Mouse (Mus musculus): ENCODE results near the gene Epop. TPM values are rescaled to one million over a fixed set of nuclear protein-coding genes. Genes with fewer than 3 reads are reported as not detected.
"Not testable (repeated sequence)": the region's sequence is repeated elsewhere in the genome, so short reads cannot be mapped to it uniquely, and the experiment has no call there.

The Epop gene
- polyA plus RNA-seq, 1 experiment from 2014 or later: 0.69 TPM

- DNase-seq: no peak
- H3K36me3 ChIP-seq: no peaks in the 10 kb centered on the region
- no peak overlapping the region for H3K9ac ChIP-seq
- H3K4me1 ChIP-seq (replicated peaks): no peaks in the 10 kb centered on the region
- H3K4me3 ChIP-seq (replicated peaks): no peak overlapping the region
- no peak overlapping the region for H3K4me2 ChIP-seq
- ATAC-seq (ENCODE audit: low read depth): no peak
- whole genome bisulfite sequencing (ENCODE audit: insufficient replicate concordance): 5% methylated on average over 6 of the region's 6 CpGs
- no peaks in the 10 kb centered on the region for H3K9me3 ChIP-seq (replicated peaks)
- no peak overlapping the region for H3K27ac ChIP-seq
- H3K27me3 ChIP-seq: peaks cover 8% of the 10 kb centered on the region; the same call in 1 of the 2 replicates
Measured at GRCm38 (mm10) chr11:97644834-97645233, 15.3 kb upstream of the Epop start.

GRCm38 (mm10) chr11:97643380-97644055, 14.0 kb upstream of the Epop start:
- H3K36me3 ChIP-seq: no peaks in the 10 kb centered on the region
- 56% methylated on average over 8 of the region's 8 CpGs for WGBS (ENCODE audit: insufficient replicate concordance)
- DNase-seq: no peak

GRCm38 (mm10) chr11:97642746-97643145, 13.2 kb upstream of the Epop start:
- no peak overlapping the region for H3K9ac ChIP-seq
- H3K9me3 ChIP-seq (replicated peaks): no peaks in the 10 kb centered on the region
- no peaks in the 10 kb centered on the region for H3K4me1 ChIP-seq (replicated peaks)
- H3K36me3 ChIP-seq: no peaks in the 10 kb centered on the region
- H3K4me2 ChIP-seq: no peak overlapping the region
- no peak overlapping the region for H3K4me3 ChIP-seq (replicated peaks)
- DNase-seq (no peak), ATAC-seq (ENCODE audit: low read depth) (no peak)
- H3K27ac ChIP-seq: no peak overlapping the region
- 39% methylated on average over 2 of the region's 2 CpGs for WGBS (ENCODE audit: insufficient replicate concordance)
- H3K27me3 ChIP-seq: peaks cover 11% of the 10 kb centered on the region; the same call in 1 of the 2 replicates

More at GRCm38 (mm10) chr11:97643380-97644055, 14.0 kb upstream of the Epop start:
- Histone ChIP-seq H3K27me3 (peaks cover 8% of the 10 kb centered on the region; the same call in 1 of the 2 replicates), H3K27ac (no peak overlapping the region), H3K4me2 (no peak overlapping the region), H3K4me3 (replicated peaks) (no peak overlapping the region), H3K9ac (no peak overlapping the region), H3K4me1 (replicated peaks) (no peaks in the 10 kb centered on the region), H3K9me3 (replicated peaks) (no peaks in the 10 kb centered on the region)
- ATAC-seq (ENCODE audit: low read depth): no peak

GRCm38 (mm10) chr11:97641668-97642067, 12.2 kb upstream of the Epop start:
- 23% methylated on average over 8 of the region's 8 CpGs for WGBS (ENCODE audit: insufficient replicate concordance)
- Histone ChIP-seq H3K4me1 (replicated peaks) (no peaks in the 10 kb centered on the region), H3K4me2 (no peak overlapping the region), H3K36me3 (no peaks in the 10 kb centered on the region), H3K9me3 (replicated peaks) (no peaks in the 10 kb centered on the region), H3K9ac (no peak overlapping the region), H3K4me3 (replicated peaks) (no peak overlapping the region), H3K27me3 (peaks cover 13% of the 10 kb centered on the region; the same call in 1 of the 2 replicates), H3K27ac (no peak overlapping the region)
- DNase-seq (no peak), ATAC-seq (ENCODE audit: low read depth) (no peak)

- Histone ChIP-seq H3K27ac (no peak overlapping the region), H3K4me3 (replicated peaks) (no peak overlapping the region), H3K4me1 (replicated peaks) (peaks cover 3% of the 10 kb centered on the region; the same call in 1 of the 2 replicates), H3K27me3 (peaks cover 22% of the 10 kb centered on the region), H3K4me2 (no peak overlapping the region), H3K9ac (no peak overlapping the region), H3K36me3 (no peaks in the 10 kb centered on the region), H3K9me3 (replicated peaks) (no peaks in the 10 kb centered on the region)
- DNase-seq (no peak), ATAC-seq (ENCODE audit: low read depth) (no peak)
- 64% methylated on average over 11 of the region's 11 CpGs for WGBS (ENCODE audit: insufficient replicate concordance)
Measured at GRCm38 (mm10) chr11:97635468-97636019, 6.0 kb upstream of the Epop start.

GRCm38 (mm10) chr11:97632440-97632839, 2.9 kb upstream of the Epop start:
- not testable (repeated sequence) for H3K9me3 ChIP-seq (replicated peaks); ATAC-seq (ENCODE audit: low read depth); DNase-seq; H3K27ac ChIP-seq; H3K4me3 ChIP-seq (replicated peaks); H3K36me3 ChIP-seq; H3K4me2 ChIP-seq; H3K9ac ChIP-seq
- 61% methylated on average over 4 of the region's 4 CpGs for WGBS (ENCODE audit: insufficient replicate concordance)
- peaks cover 48% of the 10 kb centered on the region for H3K27me3 ChIP-seq
- peaks cover 30% of the 10 kb centered on the region for H3K4me1 ChIP-seq (replicated peaks)

- H3K4me2 ChIP-seq: no peak overlapping the region
- 4% methylated on average over 12 of the region's 12 CpGs for WGBS (ENCODE audit: insufficient replicate concordance)
- H3K27me3 ChIP-seq: peaks cover 53% of the 10 kb centered on the region
- peaks cover 32% of the 10 kb centered on the region for H3K4me1 ChIP-seq (replicated peaks)
- no peaks in the 10 kb centered on the region for H3K9me3 ChIP-seq (replicated peaks)
- H3K4me3 ChIP-seq (replicated peaks): no peak overlapping the region
- peak; percentile 24; the same call in 1 of the 2 replicates for ATAC-seq (ENCODE audit: low read depth)
- H3K36me3 ChIP-seq: no peaks in the 10 kb centered on the region
- peak; percentile 56 for DNase-seq
- H3K27ac ChIP-seq: no peak overlapping the region
- H3K9ac ChIP-seq: no peak overlapping the region
Measured at GRCm38 (mm10) chr11:97631938-97632337, 2.4 kb upstream of the Epop start.

GRCm38 (mm10) chr11:97631500-97631899, 2.0 kb upstream of the Epop start:
- ATAC-seq (ENCODE audit: low read depth) (no peak), DNase-seq (no peak)
- H3K36me3 ChIP-seq: no peaks in the 10 kb centered on the region
- peaks cover 32% of the 10 kb centered on the region for H3K4me1 ChIP-seq (replicated peaks)
- 22% methylated on average over 5 of the region's 5 CpGs for WGBS (ENCODE audit: insufficient replicate concordance)
- H3K27me3 ChIP-seq: peaks cover 57% of the 10 kb centered on the region
- no peak overlapping the region for H3K4me3 ChIP-seq (replicated peaks)
- no peak overlapping the region for H3K27ac ChIP-seq
- H3K9me3 ChIP-seq (replicated peaks): no peaks in the 10 kb centered on the region
- H3K9ac ChIP-seq: no peak overlapping the region
- no peak overlapping the region for H3K4me2 ChIP-seq

GRCm38 (mm10) chr11:97631046-97631445, 1.5 kb upstream of the Epop start:
- peaks cover 62% of the 10 kb centered on the region for H3K27me3 ChIP-seq

GRCm38 (mm10) chr11:97628568-97629518, 659 bp downstream of the Epop start:
- H3K4me3 ChIP-seq (replicated peaks): peak overlapping the region; percentile 62
- H3K4me2 ChIP-seq: peak overlapping the region; percentile 78
- H3K9me3 ChIP-seq (replicated peaks): no peaks in the 10 kb centered on the region
- WGBS (ENCODE audit: insufficient replicate concordance): 1% methylated on average over 104 of the region's 106 CpGs
- 0 out of 2 replicates have a peak, but pooled peaks have one; percentile 10 for ATAC-seq (ENCODE audit: low read depth)
- peaks cover 32% of the 10 kb centered on the region for H3K4me1 ChIP-seq (replicated peaks)
- H3K9ac ChIP-seq: peak overlapping the region; percentile 61
- peaks cover 84% of the 10 kb centered on the region for H3K27me3 ChIP-seq
- DNase-seq: no peak
- H3K27ac ChIP-seq: no peak overlapping the region
- no peaks in the 10 kb centered on the region for H3K36me3 ChIP-seq

More at GRCm38 (mm10) chr11:97631046-97631445, 1.5 kb upstream of the Epop start:
- peaks cover 32% of the 10 kb centered on the region for H3K4me1 ChIP-seq (replicated peaks)
- no peak for ATAC-seq (ENCODE audit: low read depth)
- no peaks in the 10 kb centered on the region for H3K36me3 ChIP-seq
- 33% methylated on average over 2 of the region's 2 CpGs for WGBS (ENCODE audit: insufficient replicate concordance)
- no peak for DNase-seq
- no peak overlapping the region for H3K4me2 ChIP-seq
- no peak overlapping the region for H3K9ac ChIP-seq
- no peak overlapping the region for H3K27ac ChIP-seq
- no peak overlapping the region for H3K4me3 ChIP-seq (replicated peaks)
- no peaks in the 10 kb centered on the region for H3K9me3 ChIP-seq (replicated peaks)

GRCm38 (mm10) chr11:97628303-97628567, 1.3 kb downstream of the Epop start:
- H3K27ac ChIP-seq: no peak overlapping the region
- no peak for ATAC-seq (ENCODE audit: low read depth)
- H3K4me1 ChIP-seq (replicated peaks): peaks cover 32% of the 10 kb centered on the region
- peaks cover 90% of the 10 kb centered on the region for H3K27me3 ChIP-seq
- 3% methylated on average over 28 of the region's 28 CpGs for WGBS (ENCODE audit: insufficient replicate concordance)
- no peaks in the 10 kb centered on the region for H3K9me3 ChIP-seq (replicated peaks)
- H3K36me3 ChIP-seq: no peaks in the 10 kb centered on the region
- DNase-seq: no peak
- no peak overlapping the region for H3K9ac ChIP-seq
- H3K4me3 ChIP-seq (replicated peaks): peak overlapping the region; percentile 62
- H3K4me2 ChIP-seq: peak overlapping the region; percentile 78
